Mouse (Mus musculus) ZHBTc4 (cell line): ENCODE results near the gene Rpap1.

Source experiments
- DNase-seq: peaks from one replicate; pipeline ENCODE4 v3.0.0-alpha.2; 2011; ENCODE audit warnings: low read depth, low spot score

Rpap1 gene

GRCm38 (mm10) chr2:119799181-119799960, 12.0 kb upstream of the Rpap1 start:
- DNase-seq: peak; percentile 58

- DNase-seq: peak; percentile 75
Observed at GRCm38 (mm10) chr2:119798246-119798927, 11.1 kb upstream of the Rpap1 start.

GRCm38 (mm10) chr2:119797279-119797783, 10.0 kb upstream of the Rpap1 start, which contains the start of gene Tyro3:
Tyro3 (plus strand) TSS chr2:119797733.
- DNase-seq: no peak

GRCm38 (mm10) chr2:119789996-119790395, 2.7 kb upstream of the Rpap1 start:
- DNase-seq: peak; percentile 80

- DNase-seq: peak; percentile 62
Observed at GRCm38 (mm10) chr2:119767246-119767645, 20.1 kb downstream of the Rpap1 start.

GRCm38 (mm10) chr2:119763924-119764323, 23.4 kb downstream of the Rpap1 start:
- no peak for DNase-seq

GRCm38 (mm10) chr2:119762276-119762675, 25.1 kb downstream of the Rpap1 start:
- DNase-seq: no peak

- DNase-seq: peak; percentile 69
Observed at GRCm38 (mm10) chr2:119760251-119760650, 27.1 kb downstream of the Rpap1 start, which contains the start of gene Ltk. Ltk (minus strand) TSS chr2:119760431.

- peak; percentile 62 for DNase-seq
Observed at GRCm38 (mm10) chr2:119758844-119759835, 28.2 kb downstream of the Rpap1 start.

- peak; percentile 63 for DNase-seq
Observed at GRCm38 (mm10) chr2:119758101-119758843, 29.1 kb downstream of the Rpap1 start.

GRCm38 (mm10) chr2:119757601-119758100, 29.7 kb downstream of the Rpap1 start:
- DNase-seq: peak; percentile 51

- no peak for DNase-seq
Observed at GRCm38 (mm10) chr2:119749260-119749659, 38.1 kb downstream of the Rpap1 start.

- DNase-seq: no peak
Observed at GRCm38 (mm10) chr2:119747554-119747953, 39.8 kb downstream of the Rpap1 start.

- peak; percentile 51 for DNase-seq
Observed at GRCm38 (mm10) chr2:119745281-119745680, 42.1 kb downstream of the Rpap1 start.

GRCm38 (mm10) chr2:119744163-119745111, 42.9 kb downstream of the Rpap1 start:
- DNase-seq: peak; percentile 68

GRCm38 (mm10) chr2:119743808-119744162, 43.6 kb downstream of the Rpap1 start:
- DNase-seq: peak; percentile 60

GRCm38 (mm10) chr2:119743176-119743807, 44.0 kb downstream of the Rpap1 start:
- no peak for DNase-seq

- DNase-seq: peak; percentile 67
Observed at GRCm38 (mm10) chr2:119742461-119743175, 44.7 kb downstream of the Rpap1 start.
